Mouse (Mus musculus) megakaryocyte, embryonic 14.5 days (primary cell): ENCODE data around the gene Cfap97d1.

Source experiments
- FLI1 ChIP-seq: IDR thresholded peaks from 2 replicates; pipeline ENCODE4 v1.6.1; 2012; ENCODE audit warnings: low read length, inconsistent platforms, mixed read lengths
- GATA1 ChIP-seq: IDR thresholded peaks from 3 replicates; pipeline ENCODE4 v1.6.1; 2012; ENCODE audit warnings: mixed read lengths, low read length, inconsistent platforms, borderline replicate concordance

DNA sequence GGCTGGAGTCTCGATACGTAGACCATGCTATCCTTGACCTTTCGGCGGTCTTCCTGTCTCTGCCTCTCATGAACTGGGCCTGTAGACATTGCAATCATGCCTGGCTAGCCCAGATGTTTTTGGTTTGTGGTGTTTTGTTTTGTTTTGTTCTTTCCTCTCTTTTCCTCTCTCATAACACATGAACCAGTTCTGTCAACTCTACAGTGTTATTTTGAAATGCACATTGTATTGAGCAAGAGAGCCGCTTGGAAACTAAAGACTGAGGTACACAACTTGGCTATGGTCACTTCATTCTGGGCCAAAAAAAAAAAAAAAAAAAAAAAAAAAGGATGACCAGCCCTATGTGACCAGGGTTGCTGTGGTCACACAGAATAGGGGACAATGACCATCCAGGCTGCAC, 11.4 kb upstream of the Cfap97d1 start:
- TF ChIP-seq FLI1 (no peak), GATA1 (no peak)
